Mouse (Mus musculus) erythroblast, embryonic 14.5 days (primary cell): ENCODE data around the gene Il4i1.

ENCODE experiments used
- GATA1 ChIP-seq: IDR thresholded peaks from 2 replicates; pipeline ENCODE4 v1.6.1; 2012; ENCODE audit warnings: low read length, inconsistent platforms, mixed read lengths
- TAL1 ChIP-seq: IDR thresholded peaks from 3 replicates; pipeline ENCODE4 v1.6.1; 2012; ENCODE audit warnings: low read length, inconsistent platforms, mixed read lengths

- TF ChIP-seq GATA1 (no peak), TAL1 (no peak)
Observed at GRCm38 (mm10) chr7:44792781-44793180, 23.4 kb upstream of the Il4i1 start.
